Mouse (Mus musculus) liver, embryonic 14.5 days (tissue): Measurements from ENCODE around the gene Sh3bp4. TPM values are rescaled to one million over a fixed set of nuclear protein-coding genes. Genes with fewer than 3 reads are reported as not detected.

Experiments
- ATAC-seq: fragments of 200-750 bp; cut with Nextera tagmentation; 2 replicates; pipeline ENCODE4 v1.8.0; 2017; ENCODE audit warnings: moderate number of reproducible peaks, mild to moderate bottlenecking, moderate library complexity; ENCODE audit not compliant: insufficient read depth
- DNase-seq, 3 experiments: peaks; one replicate each; pipeline ENCODE4 v3.0.0-alpha.2; 2012 to 2013; ENCODE audit warnings: low read depth in 3 of 3, low spot score in 3 of 3
- H3K27ac ChIP-seq: fragments of 300-500 bp; sonication (generic); 2 replicates; pipeline ENCODE4 v1.5.1; 2014; ENCODE audit warnings: moderate library complexity, mild to moderate bottlenecking, control low read depth, inconsistent platforms
- H3K27me3 ChIP-seq: fragments of 300-500 bp; sonication (generic); 2 replicates; pipeline ENCODE4 v1.6.1; 2014; ENCODE audit warnings: mild to moderate bottlenecking, low read length, moderate library complexity; ENCODE audit not compliant: control insufficient read depth, insufficient read depth
- H3K36me3 ChIP-seq: fragments of 300-500 bp; sonication (generic); replicated peaks from 2 replicates; pipeline ENCODE4 v1.6.1; 2014; ENCODE audit warnings: low read depth; ENCODE audit not compliant: control insufficient read depth, insufficient read depth
- H3K4me1 ChIP-seq, 2 experiments: fragments of 200-500 bp in 1 of 2; fragments of 300-500 bp in 1 of 2; sonication (generic) in 1 of 2; replicated peaks; 2 replicates each; pipeline ENCODE4 v1.6.1; 2012 to 2014; ENCODE audit warnings: antibody characterized with exemption in 1 of 2, inconsistent platforms in 1 of 2, low read length in 1 of 2; ENCODE audit not compliant: control insufficient read depth in 2 of 2, insufficient read depth in 2 of 2
- H3K4me2 ChIP-seq: fragments of 300-500 bp; sonication (generic); 2 replicates; pipeline ENCODE4 v1.6.1; 2014; ENCODE audit warnings: low read depth, mild to moderate bottlenecking, control low read depth, moderate library complexity
- H3K4me3 ChIP-seq, 2 experiments: fragments of 200-500 bp in 1 of 2; fragments of 300-500 bp in 1 of 2; sonication (generic) in 1 of 2; 2 replicates each; pipeline ENCODE4 v1.5.1; 2012 to 2014; ENCODE audit warnings: low read depth in 2 of 2, low read length in 2 of 2, mild to moderate bottlenecking in 2 of 2, control low read depth in 1 of 2, inconsistent platforms in 1 of 2, moderate library complexity in 1 of 2; ENCODE audit not compliant: insufficient read depth in 1 of 2
- H3K9ac ChIP-seq: fragments of 300-500 bp; sonication (generic); replicated peaks from 2 replicates; pipeline ENCODE4 v1.6.1; 2014; ENCODE audit warnings: mild to moderate bottlenecking, control low read depth, moderate library complexity
- H3K9me3 ChIP-seq: fragments of 300-500 bp; sonication (generic); 2 replicates; pipeline ENCODE4 v1.6.1; 2016; ENCODE audit warnings: low read length, mixed read lengths; ENCODE audit not compliant: control insufficient read depth
- CTCF ChIP-seq: IDR thresholded peaks from 2 replicates; pipeline ENCODE4 v1.5.1; 2016; ENCODE audit warnings: antibody characterized with exemption, low read depth, control low read depth
- EP300 ChIP-seq: IDR thresholded peaks from 2 replicates; pipeline ENCODE4 v1.6.1; 2016; ENCODE audit warnings: antibody characterized with exemption, low read depth
- WGBS: fragments of 180-500 bp; shearing (Covaris S2); extraction: QIAGEN DNeasy Blood & Tissue Kit; methylation state at CpG from one replicate; pipeline ENCODE4 v1.1.7; 2014; ENCODE audit not compliant: insufficient replicate concordance; 5-methylcytosine and 5-hydroxymethylcytosine counted together
- polyA plus RNA-seq, 2 experiments: library from polyadenylated mRNA; depleted of rRNA in 1 of 2; stranded (reverse) in 1 of 2; unstranded in 1 of 2; fragments of >200 nt; fragmentation: Nextera tagmentation in 1 of 2; extraction: Ambion mirVana in 1 of 2; gene quantifications; 2 replicates each; pipeline versions ENCODE4 v1.2.1 to v1.2.3; 2012 to 2014

Gene Sh3bp4
- polyA plus RNA-seq, 2 experiments = 0.51 to 0.63 TPM

DNA sequence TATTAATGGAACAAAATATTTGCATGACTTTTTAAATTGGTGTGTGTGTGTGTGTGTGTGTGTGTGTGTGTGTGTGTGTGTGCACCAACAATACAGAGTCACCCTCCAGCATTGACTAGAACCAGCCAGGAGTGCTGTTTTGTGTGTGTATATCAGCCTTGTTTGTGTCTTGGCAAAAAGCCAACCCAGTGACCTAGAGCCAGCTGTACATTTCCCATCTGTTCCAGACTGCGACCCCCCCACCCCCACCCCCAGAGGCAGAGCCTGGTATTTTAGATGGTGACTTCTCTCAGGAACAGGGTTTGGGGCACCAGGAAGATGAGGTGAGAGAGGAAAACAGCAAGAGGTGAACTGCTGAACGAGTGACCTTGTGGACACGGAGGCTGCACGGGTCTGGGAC is 24.2 kb downstream of the Sh3bp4 start:
- DNase-seq = no peak
- H3K4me2 ChIP-seq = no peak overlapping the region
- no peak overlapping the region for H3K9ac ChIP-seq
- H3K9me3 ChIP-seq = no peaks in the 10 kb centered on the region
- H3K27ac ChIP-seq = no peak overlapping the region
- TF ChIP-seq EP300 (no peak), CTCF (no peak)
- no peaks in the 10 kb centered on the region for H3K36me3 ChIP-seq
- peaks cover 0 to 2% of the 10 kb centered on the region in 2 experiments; a peak in 1 of 4 replicates for H3K4me1 ChIP-seq
- 50% methylated on average over 4 of the region's 4 CpGs for WGBS
- no peaks in the 10 kb centered on the region for H3K27me3 ChIP-seq
- no peak overlapping the region for H3K4me3 ChIP-seq
- no peak for ATAC-seq

DNA sequence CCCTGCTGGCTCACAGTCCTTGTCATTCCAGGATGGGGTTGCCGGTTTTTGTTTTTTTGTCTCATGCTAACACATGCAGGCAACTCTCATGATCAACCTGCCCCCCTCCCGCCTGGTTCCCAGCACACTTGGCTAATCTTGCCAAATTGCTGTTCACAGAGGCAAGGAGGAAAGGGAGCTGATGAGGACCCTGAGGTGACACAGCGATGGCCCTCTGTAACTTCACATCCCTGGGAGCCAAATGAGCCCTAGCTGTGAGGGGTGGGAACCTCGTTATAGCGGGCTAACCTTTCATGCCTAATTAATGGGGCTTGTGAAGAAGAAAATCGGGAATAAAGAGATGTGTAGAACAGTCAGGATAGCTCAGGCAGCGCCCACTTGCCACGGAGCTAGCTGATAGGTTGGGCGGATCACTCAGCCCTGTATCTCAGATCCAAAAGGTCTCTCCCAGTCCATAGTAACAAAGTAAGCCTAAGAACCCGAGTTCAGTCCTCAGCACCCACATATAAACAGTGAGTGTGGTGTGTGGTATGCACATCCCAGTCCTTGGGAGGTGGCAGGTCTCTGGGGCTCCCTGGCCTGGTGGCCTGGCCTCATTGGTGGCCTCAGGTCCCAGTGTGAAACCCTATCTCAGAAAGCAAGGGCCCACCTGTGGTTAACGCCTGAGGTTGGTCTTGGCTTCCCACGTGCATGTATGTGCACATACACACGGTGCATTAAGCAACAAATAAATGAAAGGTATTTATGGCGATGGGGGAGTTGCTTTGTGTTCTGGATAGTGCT is 25.6 kb downstream of the Sh3bp4 start:
- ATAC-seq (no peak), DNase-seq (no peak)
- H3K4me2 ChIP-seq = no peak overlapping the region
- no peak overlapping the region for H3K9ac ChIP-seq
- peaks cover 0 to 2% of the 10 kb centered on the region in 2 experiments; a peak in 1 of 4 replicates for H3K4me1 ChIP-seq
- H3K27me3 ChIP-seq = no peaks in the 10 kb centered on the region
- 36% methylated on average over 14 of the region's 14 CpGs for WGBS
- no peaks in the 10 kb centered on the region for H3K9me3 ChIP-seq
- H3K27ac ChIP-seq = no peak overlapping the region
- no peak overlapping the region for H3K4me3 ChIP-seq
- no peak for TF ChIP-seq EP300
- TF ChIP-seq CTCF = no peak
- no peaks in the 10 kb centered on the region for H3K36me3 ChIP-seq

DNA sequence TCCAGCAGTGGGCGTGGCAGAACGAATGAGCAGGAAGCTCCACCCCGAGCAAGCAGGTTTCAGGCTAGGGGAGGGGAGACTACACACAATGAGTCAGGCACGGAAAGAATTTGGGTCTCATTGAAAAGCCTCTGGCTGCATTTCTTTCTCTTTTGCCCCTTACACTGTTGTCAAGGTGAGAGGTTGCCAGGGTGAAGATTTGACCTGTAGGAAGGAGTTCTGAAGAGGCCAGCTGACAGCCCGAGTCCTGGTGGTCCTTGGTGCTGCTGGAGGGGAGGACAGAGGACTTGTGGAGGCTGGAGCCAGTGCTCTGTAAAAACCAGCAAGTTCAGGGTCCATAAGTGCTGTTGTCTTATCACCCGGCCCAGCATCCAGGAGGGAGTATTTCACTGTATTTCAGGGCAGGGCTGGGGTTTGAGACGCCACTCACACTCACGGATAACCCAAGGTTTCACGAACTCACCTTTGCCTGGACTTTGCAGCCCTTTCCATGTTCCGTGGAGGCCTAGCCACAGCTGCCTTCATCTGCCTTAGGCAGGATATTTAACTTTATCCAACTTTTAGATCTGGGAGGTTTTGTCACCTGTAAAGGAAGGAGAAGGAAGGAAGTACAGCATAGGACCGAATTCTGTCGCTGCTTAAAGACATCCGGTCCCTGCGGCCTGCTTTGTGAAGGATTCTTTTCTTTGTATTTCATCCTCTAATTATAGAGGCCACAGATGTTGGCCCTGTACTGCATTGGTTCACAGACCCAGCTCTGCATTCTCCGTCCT is 32.2 kb downstream of the Sh3bp4 start:
- Histone ChIP-seq H3K4me1 (peaks cover 0 to 4% of the 10 kb centered on the region in 2 experiments; a peak in 1 of 4 replicates), H3K9me3 (no peaks in the 10 kb centered on the region), H3K27me3 (no peaks in the 10 kb centered on the region), H3K9ac (no peak overlapping the region), H3K27ac (no peak overlapping the region), H3K4me2 (no peak overlapping the region), H3K36me3 (no peaks in the 10 kb centered on the region), H3K4me3 (no peak overlapping the region)
- ATAC-seq (no peak), DNase-seq (no peak)
- TF ChIP-seq EP300 = no peak
- TF ChIP-seq CTCF = no peak
- WGBS = 58% methylated on average over 13 of the region's 15 CpGs

DNA sequence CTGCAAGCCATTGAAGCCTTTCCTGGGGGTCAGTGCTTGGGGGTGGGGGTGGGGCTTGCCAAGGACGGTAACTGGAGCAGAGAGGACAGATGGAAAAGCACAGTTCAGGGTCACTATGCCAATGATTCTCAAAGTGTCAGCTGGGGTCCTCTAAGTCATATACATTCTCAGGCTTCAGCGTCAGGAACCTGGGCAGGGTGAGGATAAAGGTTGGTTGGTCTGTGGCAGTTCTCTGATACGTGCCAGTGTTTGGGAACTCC is 32.7 kb downstream of the Sh3bp4 start:
- no peak for DNase-seq
- WGBS = 62% methylated on average over 3 of the region's 3 CpGs
- H3K9me3 ChIP-seq = no peaks in the 10 kb centered on the region

DNA sequence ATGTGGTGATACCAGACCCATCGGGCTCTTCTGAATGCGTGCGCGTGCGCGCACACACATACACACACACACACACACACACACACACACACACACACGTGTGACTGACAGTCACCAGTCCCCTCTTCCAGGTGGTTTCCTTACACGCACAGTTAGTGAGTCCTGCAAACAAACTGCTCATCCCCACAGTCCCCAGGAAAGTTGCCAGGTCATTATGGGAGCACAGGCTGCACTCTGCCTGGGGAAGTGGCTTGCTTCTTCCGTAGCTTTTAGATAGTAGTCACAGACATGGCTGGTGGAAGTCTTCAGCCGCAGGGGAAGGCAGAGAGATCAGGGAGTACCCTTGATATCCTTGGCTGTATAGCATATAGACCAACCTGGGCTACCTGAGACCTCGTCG is 33.3 kb downstream of the Sh3bp4 start:
- H3K9ac ChIP-seq = no peak overlapping the region
- H3K27ac ChIP-seq = no peak overlapping the region
- no peak for ATAC-seq
- no peaks in the 10 kb centered on the region for H3K9me3 ChIP-seq
- H3K4me1 ChIP-seq = peaks cover 0 to 14% of the 10 kb centered on the region in 2 experiments; a peak in 2 of 4 replicates
- H3K4me2 ChIP-seq = no peak overlapping the region
- no peak overlapping the region for H3K4me3 ChIP-seq
- H3K27me3 ChIP-seq = no peaks in the 10 kb centered on the region
- WGBS = 73% methylated on average over 12 of the region's 12 CpGs
- no peaks in the 10 kb centered on the region for H3K36me3 ChIP-seq
- no peak for DNase-seq
- no peak for TF ChIP-seq EP300
- TF ChIP-seq CTCF = no peak

More for the DNA sequence above, 32.7 kb downstream of the Sh3bp4 start:
- ATAC-seq = no peak
- Histone ChIP-seq H3K4me1 (peaks cover 0 to 8% of the 10 kb centered on the region in 2 experiments; a peak in 2 of 4 replicates), H3K4me2 (no peak overlapping the region), H3K9ac (no peak overlapping the region), H3K36me3 (no peaks in the 10 kb centered on the region), H3K4me3 (no peak overlapping the region), H3K27ac (no peak overlapping the region), H3K27me3 (no peaks in the 10 kb centered on the region)
- TF ChIP-seq EP300 = no peak
- TF ChIP-seq CTCF = no peak
